Mouse (Mus musculus) lung, adult 2 months (tissue): ENCODE data around the gene Gata5.

Experiments
- CTCF ChIP-seq: fragments of 200-500 bp; IDR thresholded peaks from 2 replicates; pipeline ENCODE4 v1.5.1; 2011; ENCODE audit warnings: mild to moderate bottlenecking, low read length, control low read depth; ENCODE audit not compliant: insufficient read depth
- POLR2A ChIP-seq: fragments of 200-500 bp; IDR thresholded peaks from 2 replicates; pipeline ENCODE4 v1.6.1; 2011; ENCODE audit warnings: low read depth, mild to moderate bottlenecking, control low read depth, low read length, borderline replicate concordance; ENCODE audit errors: extremely low read depth

DNA sequence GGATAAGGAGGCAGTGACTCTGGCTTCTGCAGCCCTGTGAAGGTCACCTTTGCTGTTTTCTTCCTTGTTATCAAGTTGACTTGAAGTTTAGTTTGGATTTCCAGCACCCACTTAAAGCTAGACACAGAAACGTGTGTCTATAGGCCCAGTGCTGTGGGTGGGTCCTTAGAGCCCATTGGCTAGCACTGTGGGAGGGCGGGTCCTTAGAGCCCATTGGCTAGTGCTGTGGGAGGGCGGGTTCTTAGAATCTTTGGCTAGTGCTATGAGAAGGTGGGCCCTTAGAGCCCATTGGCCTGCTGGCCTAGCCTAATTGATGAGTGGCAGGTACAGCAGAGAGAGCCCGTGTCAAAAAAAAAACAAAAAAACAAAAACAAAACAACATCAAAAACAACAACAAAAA is 14.3 kb downstream of the Gata5 start:
- TF ChIP-seq CTCF (no peak), POLR2A (no peak)
